Mouse (Mus musculus) thymus, postnatal 14 days (tissue): ENCODE data around the gene Slco4a1.

Source experiments
- DNase-seq: peaks from one replicate; pipeline ENCODE4 v3.0.0; 2021

Gene Slco4a1

DNA sequence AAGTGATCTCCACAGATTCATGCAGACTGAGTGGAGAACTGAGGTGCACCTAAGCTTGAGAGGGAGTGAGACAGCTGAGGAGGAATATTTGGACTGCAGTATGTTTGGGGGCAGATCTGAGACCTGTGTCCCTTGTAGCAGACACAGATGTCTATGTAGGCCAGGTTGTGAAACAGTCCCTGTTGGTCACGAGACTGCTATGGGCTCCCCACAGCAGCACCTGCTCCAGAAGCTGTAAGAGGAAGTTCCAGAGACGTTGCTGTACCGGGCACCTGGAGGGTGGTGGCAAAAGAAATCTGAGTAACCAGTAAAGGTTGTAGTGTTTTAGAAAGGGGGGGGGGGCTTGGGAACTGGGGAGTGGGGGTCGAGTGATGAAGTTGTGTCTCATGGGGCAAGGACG lies 7.0 kb upstream of the Slco4a1 start:
- DNase-seq, result peak; percentile 42

- no peak for DNase-seq
Measured at GRCm38 (mm10) chr2:180450529-180450928, 5.5 kb upstream of the Slco4a1 start.

DNA sequence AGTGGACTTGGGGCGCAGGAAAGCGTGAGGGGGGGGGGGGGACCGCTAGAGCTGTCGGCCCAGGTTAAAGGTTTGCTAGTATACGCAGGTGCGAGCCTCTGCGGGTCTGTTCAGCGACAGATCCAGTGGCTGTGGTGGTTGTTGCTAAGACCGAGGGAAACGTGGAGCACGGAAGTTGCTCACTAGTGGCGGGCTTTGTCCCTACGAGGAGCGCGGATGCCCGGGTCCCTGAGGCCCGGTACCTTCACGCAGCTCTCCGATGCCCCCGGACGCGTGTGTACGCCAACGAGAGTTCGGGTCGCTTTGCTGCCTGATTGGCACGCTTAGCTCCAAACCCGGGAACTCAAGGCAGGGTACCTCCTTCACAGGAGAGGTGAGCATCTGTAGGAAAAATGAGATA lies 660 bp downstream of the Slco4a1 start:
- peak; percentile 46 for DNase-seq

DNA sequence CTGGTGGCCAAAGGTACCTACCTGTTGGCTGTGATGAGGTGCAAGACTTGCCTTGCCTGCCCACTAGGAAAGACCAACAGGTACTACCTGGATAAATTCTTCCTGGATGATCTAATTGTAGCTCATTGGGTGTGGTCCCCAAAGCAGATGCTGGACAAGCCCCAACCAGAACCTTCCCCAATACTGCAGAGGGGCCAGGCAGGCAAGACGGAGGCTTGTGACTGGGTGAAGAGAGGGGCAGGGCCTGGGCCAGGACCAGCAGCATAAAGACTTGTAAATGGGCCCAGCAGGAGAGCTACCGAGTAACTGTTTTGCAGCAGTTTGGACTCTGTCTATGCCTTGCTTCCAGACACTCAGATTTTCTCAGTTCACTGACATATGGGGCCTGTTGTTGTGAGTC lies 1.6 kb downstream of the Slco4a1 start:
- no peak for DNase-seq

DNA sequence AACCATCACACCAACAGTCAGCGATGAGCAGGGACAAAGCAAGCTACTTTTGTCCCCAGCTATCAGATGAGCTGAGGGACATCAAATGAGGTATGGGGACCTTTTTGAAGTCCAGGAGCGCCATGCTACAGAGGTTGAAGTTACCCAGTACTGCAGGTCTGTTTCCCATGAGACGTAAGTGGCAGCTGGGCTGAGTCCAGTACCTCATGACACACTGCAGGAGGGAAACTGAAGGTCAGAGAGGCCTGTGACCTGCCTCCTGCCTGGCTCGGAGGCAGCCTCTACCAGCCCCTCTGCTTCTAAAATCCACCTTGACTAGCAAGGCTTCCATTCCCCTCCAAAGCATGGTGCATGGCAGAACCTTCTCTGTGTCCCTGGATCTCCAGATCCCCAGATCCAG lies 3.4 kb downstream of the Slco4a1 start:
- DNase-seq, result no peak

GRCm38 (mm10) chr2:180460801-180461200 lies 4.8 kb downstream of the Slco4a1 start:
- no peak for DNase-seq

- no peak for DNase-seq
Measured at GRCm38 (mm10) chr2:180462593-180462992, 6.5 kb downstream of the Slco4a1 start.

DNA sequence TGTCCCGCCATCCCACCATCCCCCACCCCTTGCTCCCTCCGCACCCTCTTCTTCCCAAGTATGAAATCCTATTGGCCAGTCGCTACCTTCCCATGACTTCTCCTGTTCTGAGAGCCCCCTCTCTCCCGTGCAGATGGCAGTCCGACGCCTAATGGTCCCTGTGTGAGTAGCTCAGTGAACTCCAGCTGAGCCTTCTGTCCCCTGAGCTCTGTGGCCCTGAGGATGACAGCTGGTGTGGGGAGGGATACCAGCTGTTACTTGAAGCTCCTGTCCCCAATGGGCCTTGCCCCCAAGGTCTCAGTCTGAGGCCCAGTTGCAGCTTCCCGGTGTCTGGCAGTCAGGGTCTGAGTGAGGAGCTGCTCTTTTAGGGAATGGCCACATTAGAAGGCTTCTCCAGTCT lies 10.5 kb downstream of the Slco4a1 start:
- no peak for DNase-seq

- DNase-seq, result no peak
Measured at GRCm38 (mm10) chr2:180468871-180469270, 12.8 kb downstream of the Slco4a1 start.

DNA sequence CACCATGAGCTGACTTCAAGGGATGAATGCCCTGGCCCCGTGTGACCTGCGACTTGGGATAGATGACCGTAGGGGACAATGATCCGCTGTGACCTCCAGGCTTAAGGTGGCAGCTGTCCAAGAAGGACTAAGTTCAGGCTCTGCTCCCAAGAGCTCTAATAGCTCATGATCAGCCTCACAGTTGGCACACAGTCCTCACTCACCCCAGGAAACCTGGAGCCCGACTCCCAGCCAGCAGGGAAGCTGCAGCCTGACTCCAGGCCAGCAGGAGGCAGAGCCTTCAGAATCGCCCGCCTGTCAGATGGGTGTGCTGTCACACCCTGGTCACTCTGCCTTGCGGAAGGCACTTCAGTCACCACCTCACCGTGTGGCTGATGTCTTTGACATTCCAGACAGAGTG lies 13.7 kb downstream of the Slco4a1 start:
- DNase-seq, result no peak

- peak; percentile 37 for DNase-seq
Measured at GRCm38 (mm10) chr2:180472306-180473079, 16.4 kb downstream of the Slco4a1 start.

DNA sequence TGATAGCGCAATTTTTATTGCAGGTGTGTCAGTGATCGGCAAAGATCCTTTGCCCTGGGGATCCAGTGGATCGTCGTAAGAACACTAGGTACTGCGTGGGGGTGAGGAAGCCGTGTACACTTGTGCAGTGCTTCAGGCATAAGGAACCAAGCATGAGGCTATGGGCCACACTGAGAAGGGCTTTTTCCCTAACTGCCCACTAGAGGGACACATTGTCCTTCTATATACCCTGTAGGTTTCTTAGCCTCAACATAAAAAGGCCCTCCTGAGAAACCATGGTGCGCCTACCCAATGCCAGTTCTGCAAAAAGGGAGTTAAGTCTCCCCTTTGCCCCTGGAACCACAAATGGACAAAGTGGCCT lies 17.0 kb downstream of the Slco4a1 start:
- DNase-seq, result peak; percentile 48

GRCm38 (mm10) chr2:180474864-180475263 lies 18.8 kb downstream of the Slco4a1 start:
- no peak for DNase-seq

GRCm38 (mm10) chr2:180482274-180482673 lies 26.2 kb downstream of the Slco4a1 start:
- DNase-seq, result no peak

DNA sequence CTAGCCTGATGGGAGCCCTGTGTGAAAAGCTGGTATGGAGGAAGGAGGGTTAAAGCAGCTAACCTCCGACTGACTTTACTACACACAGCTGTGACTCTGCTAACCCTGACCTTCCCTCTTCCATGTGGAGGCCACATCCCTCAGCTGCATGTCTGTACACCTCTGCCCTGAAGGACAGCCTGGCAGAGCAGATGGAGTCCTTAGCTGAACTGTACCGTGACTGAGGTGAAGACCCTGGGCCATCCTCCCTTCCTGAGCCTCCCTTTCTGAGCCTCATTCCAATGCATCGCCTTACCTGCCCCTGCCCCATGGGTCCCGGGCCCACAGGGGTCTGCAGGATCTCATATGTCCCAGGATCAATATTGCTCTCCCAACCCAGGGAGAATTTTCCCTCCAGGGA lies 28.8 kb downstream of the Slco4a1 start:
- no peak for DNase-seq

- DNase-seq, result no peak
Measured at GRCm38 (mm10) chr2:180485306-180485705, 29.3 kb downstream of the Slco4a1 start.

- no peak for DNase-seq
Measured at GRCm38 (mm10) chr2:180488210-180488751, 32.2 kb downstream of the Slco4a1 start.

GRCm38 (mm10) chr2:180495906-180496305 lies 39.9 kb downstream of the Slco4a1 start:
- DNase-seq, result no peak

- DNase-seq, result no peak
Measured at GRCm38 (mm10) chr2:180499741-180500140, 43.7 kb downstream of the Slco4a1 start, which contains the start of gene Ntsr1. Gene Ntsr1, plus strand, starts transcription at chr2:180499976.

DNA sequence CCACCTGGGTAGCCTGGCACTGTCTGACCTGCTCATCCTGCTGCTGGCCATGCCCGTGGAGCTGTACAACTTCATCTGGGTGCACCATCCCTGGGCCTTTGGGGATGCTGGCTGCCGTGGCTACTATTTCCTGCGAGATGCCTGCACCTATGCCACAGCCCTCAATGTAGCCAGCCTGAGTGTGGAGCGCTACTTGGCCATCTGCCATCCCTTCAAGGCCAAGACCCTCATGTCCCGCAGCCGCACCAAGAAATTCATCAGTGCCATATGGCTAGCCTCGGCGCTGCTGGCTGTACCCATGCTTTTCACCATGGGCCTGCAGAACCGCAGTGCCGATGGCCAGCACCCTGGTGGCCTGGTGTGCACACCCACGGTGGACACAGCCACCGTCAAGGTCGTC lies 44.7 kb downstream of the Slco4a1 start:
- DNase-seq, result no peak

GRCm38 (mm10) chr2:180501217-180501967 lies 45.3 kb downstream of the Slco4a1 start:
- DNase-seq, result no peak

GRCm38 (mm10) chr2:180506281-180506680 lies 50.2 kb downstream of the Slco4a1 start:
- no peak for DNase-seq

- no peak for DNase-seq
Measured at GRCm38 (mm10) chr2:180508455-180509115, 52.5 kb downstream of the Slco4a1 start.

GRCm38 (mm10) chr2:180510867-180511266 lies 54.8 kb downstream of the Slco4a1 start:
- no peak for DNase-seq
